Mouse (Mus musculus) left cerebral cortex, postnatal 36 days (tissue): ENCODE data around the gene Slc2a4. TPM values are rescaled to one million over a fixed set of nuclear protein-coding genes. Genes with fewer than 3 reads are reported as not detected.
A peak's percentile ranks its signal among the peaks of the same experiment; 100 is the strongest.
"Not testable (repeated sequence)": the region's sequence is repeated elsewhere in the genome, so short reads cannot be mapped to it uniquely, and the experiment has no call there.

Source experiments
- DNase-seq, 2 experiments: peaks; one replicate each; pipeline ENCODE4 v3.0.0; 2021 to 2022; ENCODE audit warnings: low spot score in 2 of 2, mixed read lengths in 1 of 2
- intact Hi-C: fragments of 180-260 bp; cut with DNase I; formaldehyde crosslinking; loops from one replicate; pipeline ENCODE4 v1.15.1; 2025
- total RNA-seq, 2 experiments: library from RNA; stranded (reverse); gene quantifications; 2 replicates each; pipeline ENCODE4 v1.2.3; 2021

Slc2a4 gene
- total RNA-seq, 2 experiments from 2014 or later = 3.6 to 4.4 TPM

GRCm38 (mm10) chr11:69929712-69930111, 18.3 kb downstream of the Slc2a4 start:
- intact Hi-C loops = loop anchor here (5.0 kb wide), 2 partner anchors 38 to 283 kb away; partner anchors contain the start of gene Slc16a11
- DNase-seq = no peak

- no peak for DNase-seq
- intact Hi-C loops = no loop called here
Measured at GRCm38 (mm10) chr11:69927501-69927900, 20.5 kb downstream of the Slc2a4 start.

GRCm38 (mm10) chr11:69922796-69923195, 25.2 kb downstream of the Slc2a4 start:
- intact Hi-C loops = no loop called here
- DNase-seq = no peak

- intact Hi-C loops = no loop called here
- no peak for DNase-seq
Measured at GRCm38 (mm10) chr11:69922012-69922756, 25.8 kb downstream of the Slc2a4 start.

- DNase-seq = peak; percentile 100
- intact Hi-C loops = loop anchor here (1.0 to 2.0 kb wide), 2 partner anchors 20 to 59 kb away; partner anchors contain the start of genes Ctdnep1 and Neurl4
Measured at GRCm38 (mm10) chr11:69921114-69922011, 26.6 kb downstream of the Slc2a4 start, which contains the start of gene Eif5a. TSS of gene Eif5a (minus strand) at chr11:69921958.

GRCm38 (mm10) chr11:69920266-69921031, 27.5 kb downstream of the Slc2a4 start:
- intact Hi-C loops = loop anchor here (1.0 to 2.0 kb wide), 2 partner anchors 19 to 60 kb away; partner anchors contain the start of genes Ctdnep1 and Neurl4
- DNase-seq = peak in 1 of 2 experiments; percentile 36

GRCm38 (mm10) chr11:69919661-69920265, 28.2 kb downstream of the Slc2a4 start:
- DNase-seq = peak in 1 of 2 experiments; percentile 59

GRCm38 (mm10) chr11:69919053-69919452, 28.9 kb downstream of the Slc2a4 start:
- intact Hi-C loops = no loop called here
- DNase-seq = no peak

More at GRCm38 (mm10) chr11:69919661-69920265, 28.2 kb downstream of the Slc2a4 start:
- intact Hi-C loops = loop anchor here (2.0 kb wide), 1 partner anchor 61 kb away; the partner anchor contains the start of gene Ctdnep1

GRCm38 (mm10) chr11:69918118-69918517, 29.9 kb downstream of the Slc2a4 start:
- DNase-seq = no peak
- intact Hi-C loops = no loop called here

GRCm38 (mm10) chr11:69917379-69917948, 30.5 kb downstream of the Slc2a4 start:
- no peak for DNase-seq
- intact Hi-C loops = no loop called here

- intact Hi-C loops, DNase-seq: not testable (repeated sequence)
Measured at GRCm38 (mm10) chr11:69916652-69917378, 31.2 kb downstream of the Slc2a4 start.

- intact Hi-C loops = no loop called here
- no peak for DNase-seq
Measured at GRCm38 (mm10) chr11:69915667-69916627, 32.0 kb downstream of the Slc2a4 start.

GRCm38 (mm10) chr11:69914917-69915430, 33.0 kb downstream of the Slc2a4 start:
- intact Hi-C loops = no loop called here
- no peak for DNase-seq

- DNase-seq = no peak
- intact Hi-C loops = no loop called here
Measured at GRCm38 (mm10) chr11:69914372-69914764, 33.6 kb downstream of the Slc2a4 start.

- DNase-seq = peak; percentile 96
- intact Hi-C loops = no loop called here
Measured at GRCm38 (mm10) chr11:69913554-69914371, 34.2 kb downstream of the Slc2a4 start, which contains the start of gene Gps2. TSS of gene Gps2 (plus strand) at chr11:69913888.
